Mouse (Mus musculus): ENCODE measurements around the gene Hbb-bs. TPM values are rescaled to one million over a fixed set of nuclear protein-coding genes. Genes with fewer than 3 reads are reported as not detected.
"Not testable (repeated sequence)": the region's sequence is repeated elsewhere in the genome, so short reads cannot be mapped to it uniquely, and the experiment has no call there.

Hbb-bs gene
- total RNA-seq, 4 experiments from 2014 or later, result 155 to 350 (median 222) TPM

GRCm38 (mm10) chr7:103811223-103811845 lies 16.6 kb downstream of the Hbb-bs start:
- no peak for DNase-seq (ENCODE audit: low spot score in 2 of 2)

DNA sequence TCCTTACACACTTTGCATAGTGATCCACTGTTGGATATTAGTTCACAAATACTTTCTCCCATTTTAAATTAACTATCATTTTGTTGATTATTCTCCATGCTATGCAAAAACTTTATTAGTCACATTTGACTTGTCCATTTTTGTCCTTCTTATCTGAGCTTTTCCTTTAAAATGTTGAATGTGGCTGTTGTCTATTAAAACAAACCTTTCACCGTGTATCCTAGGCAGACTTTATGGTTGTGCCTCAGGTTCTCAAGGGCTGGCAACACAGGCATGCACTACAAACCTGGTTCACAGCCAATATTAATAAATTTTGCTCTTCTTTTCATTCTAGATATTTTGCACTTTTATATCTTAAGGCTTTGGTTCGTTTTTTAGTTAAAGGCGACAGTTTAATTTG lies 17.1 kb downstream of the Hbb-bs start:
- DNase-seq (ENCODE audit: low spot score in 2 of 2), result no peak

DNA sequence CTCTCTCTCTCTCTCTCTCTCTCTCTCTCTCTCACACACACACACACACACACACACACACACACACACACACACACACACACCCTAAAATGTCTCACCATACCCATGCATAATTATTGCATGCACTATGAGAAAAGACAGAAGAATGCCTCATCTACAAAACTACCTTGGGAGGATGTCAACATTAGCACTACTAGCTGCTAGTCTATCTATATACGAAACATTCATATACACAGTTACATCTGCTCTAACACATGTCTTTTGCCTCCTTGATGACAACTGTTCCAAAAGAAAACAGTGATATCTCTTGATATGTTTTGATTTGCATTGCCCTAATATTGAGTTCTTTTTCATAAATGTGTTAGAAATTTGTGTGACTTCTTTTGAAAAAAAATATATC lies 17.6 kb downstream of the Hbb-bs start:
- DNase-seq (ENCODE audit: low spot score in 2 of 2), result no peak

- DNase-seq (ENCODE audit: low spot score in 2 of 2), result no peak
Observed at GRCm38 (mm10) chr7:103809801-103810155, 18.1 kb downstream of the Hbb-bs start.

GRCm38 (mm10) chr7:103808971-103809800 lies 18.7 kb downstream of the Hbb-bs start:
- no peak for DNase-seq (ENCODE audit: low spot score in 2 of 2)

- not testable (repeated sequence) for DNase-seq (ENCODE audit: low spot score in 2 of 2)
Observed at GRCm38 (mm10) chr7:103808120-103808519, 19.8 kb downstream of the Hbb-bs start.

DNA sequence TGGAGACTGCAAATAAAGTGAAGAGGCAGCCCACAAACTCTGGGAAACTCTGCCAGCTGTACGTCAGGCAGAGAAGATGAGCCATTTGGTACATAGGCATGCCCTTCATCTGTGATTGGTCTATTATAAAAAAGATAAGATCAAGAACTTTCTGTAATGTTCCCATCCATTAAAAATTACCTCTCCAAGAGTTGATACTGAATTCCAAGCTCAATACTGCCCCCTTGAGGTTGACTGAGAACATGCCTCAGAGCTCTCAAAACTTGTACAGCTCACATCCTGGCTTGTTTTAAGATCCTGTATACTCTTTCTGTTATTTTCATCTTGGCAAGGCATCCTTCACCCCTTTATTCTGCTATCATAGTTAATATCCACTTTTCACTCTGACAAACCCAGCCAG lies 21.0 kb downstream of the Hbb-bs start:
- no peak for DNase-seq (ENCODE audit: low spot score in 2 of 2)

DNA sequence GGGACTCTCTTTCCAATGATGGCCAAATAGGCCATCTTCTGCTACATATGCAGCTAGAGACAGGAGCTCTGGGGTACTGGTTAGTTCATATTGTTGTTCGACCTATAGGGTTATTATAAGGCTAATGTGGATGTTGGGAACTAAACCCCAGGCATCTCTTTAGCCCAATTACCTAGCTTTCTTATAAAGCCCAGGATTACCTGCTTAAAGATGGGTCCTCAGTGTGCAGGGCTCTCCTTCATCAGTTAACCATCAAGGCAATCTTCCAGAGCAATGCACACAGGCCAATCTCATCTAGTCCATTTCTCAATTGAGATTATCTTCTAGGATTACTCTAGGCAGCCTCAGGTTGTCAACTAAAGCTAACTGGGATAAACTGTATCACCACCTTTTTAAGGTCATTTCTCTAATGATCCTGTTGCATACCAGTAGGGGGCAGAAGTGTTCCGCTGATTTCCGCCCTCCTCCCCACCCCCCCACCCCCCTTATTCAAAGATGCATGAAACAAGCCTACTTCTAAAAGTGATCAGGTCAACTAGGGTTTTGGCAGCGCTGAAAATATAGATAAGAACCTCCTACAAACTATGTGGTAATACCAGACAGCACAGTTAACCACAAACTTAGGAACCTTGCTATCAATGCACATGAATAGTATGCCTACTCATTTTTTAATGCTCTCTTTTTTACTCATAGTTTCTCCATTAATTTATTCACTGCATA lies 35.1 kb downstream of the Hbb-bs start:
- no peak for DNase-seq (ENCODE audit: low spot score in 2 of 2)

DNA sequence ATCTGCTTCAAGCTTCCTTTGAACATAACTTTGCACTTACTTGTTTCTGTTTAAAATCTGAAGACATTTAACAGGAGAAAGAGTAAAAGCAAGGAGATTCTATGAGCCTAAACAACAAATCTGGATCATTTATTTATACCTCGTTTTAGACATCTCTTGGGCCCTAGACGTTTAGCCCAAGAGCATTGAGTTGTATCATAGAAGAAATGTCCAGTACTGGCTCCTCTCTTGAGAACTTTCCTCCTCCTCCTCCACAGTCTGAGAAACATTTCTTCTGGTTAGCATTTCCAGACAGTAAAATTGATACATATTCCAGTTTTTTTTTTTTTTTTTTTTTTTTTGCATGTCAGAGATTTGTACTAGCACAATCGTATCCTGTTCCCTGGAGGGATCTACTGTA lies 36.2 kb downstream of the Hbb-bs start, which contains the start of gene Olfr67:
TSS of gene Olfr67 (minus strand) at position 101 of the 400 bp plus-strand sequence.
- no peak for DNase-seq (ENCODE audit: low spot score in 2 of 2)

- no peak for DNase-seq (ENCODE audit: low spot score in 2 of 2)
Observed at GRCm38 (mm10) chr7:103779598-103779997, 48.3 kb downstream of the Hbb-bs start, which contains the start of gene Olfr68. TSS of gene Olfr68 (minus strand) at chr7:103779698.

- DNase-seq (ENCODE audit: low spot score in 2 of 2), result not testable (repeated sequence)
Observed at GRCm38 (mm10) chr7:103777652-103778051, 50.2 kb downstream of the Hbb-bs start.

Other genes with a start within 250 kb of the Hbb-bs start
- gene Olfr618, start 238.0 kb downstream of the Hbb-bs start, total RNA-seq (2022), result not detected
- not detected for gene Olfr619, start 227.5 kb downstream of the Hbb-bs start, total RNA-seq (2022)
- gene Olfr620, start 215.6 kb downstream of the Hbb-bs start, total RNA-seq (2022), result not detected
- gene Olfr622, start 185.4 kb downstream of the Hbb-bs start, total RNA-seq (2022), result not detected
- not detected for gene Olfr623, start 164.4 kb downstream of the Hbb-bs start, total RNA-seq (2022)
- under 1 TPM in 1 of 4 experiments, not detected in 3; 0.06 TPM for gene Olfr624, start 156.9 kb downstream of the Hbb-bs start, total RNA-seq (2022)
- not detected for gene Olfr625-ps1, start 145.4 kb downstream of the Hbb-bs start, total RNA-seq (2022)
- not detected for gene Olfr243, start 113.4 kb downstream of the Hbb-bs start, total RNA-seq (2022)
- not detected for gene Olfr628, start 97.7 kb downstream of the Hbb-bs start, total RNA-seq (2022)
- not detected for gene Olfr629, start 83.2 kb downstream of the Hbb-bs start, total RNA-seq (2022)
- gene Olfr630, start 70.8 kb downstream of the Hbb-bs start, total RNA-seq (2022), result not detected
- not detected for gene Olfr69, start 56.5 kb downstream of the Hbb-bs start, total RNA-seq (2022)
- not detected for gene Olfr68, start 48.4 kb downstream of the Hbb-bs start, total RNA-seq (2022)
- not detected for gene Olfr67, start 36.3 kb downstream of the Hbb-bs start, total RNA-seq (2022)
- gene Hbb-bt, start 14.1 kb downstream of the Hbb-bs start, total RNA-seq (2022), result 10 to 100 TPM; 18.7 to 28.1 (median 21.1) TPM
- gene Hbb-bh2, start 12.4 kb upstream of the Hbb-bs start, total RNA-seq (2022), result not detected
- gene Hbb-bh1, start 15.1 kb upstream of the Hbb-bs start, total RNA-seq (2022), result not detected
- not detected for gene Hbb-y, start 25.1 kb upstream of the Hbb-bs start, total RNA-seq (2022)
- gene Olfr66, start 58.2 kb upstream of the Hbb-bs start, total RNA-seq (2022), result not detected
- gene Olfr64, start 66.4 kb upstream of the Hbb-bs start, total RNA-seq (2022), result not detected
- not detected for gene Olfr65, start 75.4 kb upstream of the Hbb-bs start, total RNA-seq (2022)
- not detected for gene Olfr631, start 100.7 kb upstream of the Hbb-bs start, total RNA-seq (2022)
- not detected for gene Olfr632, start 106.3 kb upstream of the Hbb-bs start, total RNA-seq (2022)
- not detected for gene Olfr633, start 116.3 kb upstream of the Hbb-bs start, total RNA-seq (2022)
- under 1 TPM in 3 of 4 experiments, not detected in 1; 0.04 to 0.05 (median 0.04) TPM for gene Olfr635, start 143.1 kb upstream of the Hbb-bs start, total RNA-seq (2022)
- gene Olfr638, start 170.7 kb upstream of the Hbb-bs start, total RNA-seq (2022), result not detected
- gene Olfr639, start 189.2 kb upstream of the Hbb-bs start, total RNA-seq (2022), result under 1 TPM in 3 of 4 experiments, not detected in 1; 0.06 to 0.31 (median 0.18) TPM
- gene Olfr640, start 197.5 kb upstream of the Hbb-bs start, total RNA-seq (2022), result not detected
- gene Olfr641, start 207.3 kb upstream of the Hbb-bs start, total RNA-seq (2022), result not detected
- gene Olfr642, start 224.6 kb upstream of the Hbb-bs start, total RNA-seq (2022), result not detected
- not detected for gene 4930516K23Rik, start 233.3 kb upstream of the Hbb-bs start, total RNA-seq (2022)
- not detected for gene Olfr644, start 243.8 kb upstream of the Hbb-bs start, total RNA-seq (2022)

Data from layer of hippocampus, adult 8-10 months (tissue).